Mouse (Mus musculus) limb, embryonic 12.5 days (tissue): Measurements from ENCODE around the gene Gps2. TPM values are rescaled to one million over a fixed set of nuclear protein-coding genes. Genes with fewer than 3 reads are reported as not detected.
A peak's percentile ranks its signal among the peaks of the same experiment; 100 is the strongest.
"Not testable (repeated sequence)": the region's sequence is repeated elsewhere in the genome, so short reads cannot be mapped to it uniquely, and the experiment has no call there.

Source experiments
- ATAC-seq: fragments of 200-750 bp; cut with Nextera tagmentation; 2 replicates; pipeline ENCODE4 v1.8.0; 2017; ENCODE audit warnings: low read depth, moderate TSS enrichment; ENCODE audit not compliant: insufficient number of reproducible peaks, insufficient read depth, low FRiP score, low TSS enrichment
- H3K27ac ChIP-seq: fragments of 300-500 bp; sonication (generic); 2 replicates; pipeline ENCODE4 v1.5.1; 2016; ENCODE audit warnings: mild to moderate bottlenecking, moderate library complexity
- H3K27me3 ChIP-seq: fragments of 300-500 bp; sonication (generic); 2 replicates; pipeline ENCODE4 v1.6.1; 2016; ENCODE audit warnings: mild to moderate bottlenecking, moderate library complexity
- H3K36me3 ChIP-seq: fragments of 300-500 bp; sonication (generic); 2 replicates; pipeline ENCODE4 v1.6.1; 2016; ENCODE audit warnings: mild to moderate bottlenecking, moderate library complexity
- H3K4me1 ChIP-seq: fragments of 300-500 bp; sonication (generic); replicated peaks from 2 replicates; pipeline ENCODE4 v1.6.1; 2016
- H3K4me2 ChIP-seq: fragments of 300-500 bp; sonication (generic); 2 replicates; pipeline ENCODE4 v1.6.1; 2016; ENCODE audit warnings: mild to moderate bottlenecking, moderate library complexity
- H3K4me3 ChIP-seq: fragments of 300-500 bp; sonication (generic); replicated peaks from 2 replicates; pipeline ENCODE4 v1.5.1; 2016; ENCODE audit warnings: mild to moderate bottlenecking
- H3K9ac ChIP-seq: fragments of 300-500 bp; sonication (generic); replicated peaks from 2 replicates; pipeline ENCODE4 v1.6.1; 2016; ENCODE audit warnings: mild to moderate bottlenecking, moderate library complexity
- H3K9me3 ChIP-seq: fragments of 300-500 bp; sonication (generic); 2 replicates; pipeline ENCODE4 v1.6.1; 2016; ENCODE audit warnings: mild to moderate bottlenecking, moderate library complexity
- WGBS: fragments of 180-500 bp; shearing (Covaris S2); methylation state at CpG from one replicate; pipeline ENCODE4 v1.1.7; 2016; 5-methylcytosine and 5-hydroxymethylcytosine counted together
- polyA plus RNA-seq: library from polyadenylated mRNA; unstranded; fragments of >200 nt; fragmentation: Nextera tagmentation; extraction: Ambion mirVana; gene quantifications from 2 replicates; pipeline ENCODE4 v1.2.1, GENCODE M21; 2016

The Gps2 gene
- polyA plus RNA-seq, 1 experiment from 2014 or later = 92.0 TPM

DNA sequence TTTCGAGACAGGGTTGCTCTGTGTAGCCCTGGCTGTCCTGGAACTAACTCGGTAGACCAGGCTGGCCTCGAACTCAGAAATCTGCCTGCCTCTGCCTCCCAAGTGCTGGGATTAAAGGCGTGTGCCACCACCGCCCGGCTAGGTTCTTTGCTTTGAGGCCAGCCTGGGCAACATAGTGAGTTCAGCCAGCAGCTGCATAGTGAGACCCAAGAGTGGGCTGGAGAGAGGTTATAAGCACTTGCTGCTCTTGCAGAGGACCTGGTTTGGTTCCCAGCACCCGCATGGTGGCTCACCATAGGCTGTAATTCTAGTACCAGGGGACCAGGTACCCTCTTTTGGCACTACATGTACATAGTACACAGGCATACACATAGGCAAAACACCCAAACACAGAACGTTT is 16.5 kb downstream of the Gps2 start:
- not testable (repeated sequence) for H3K9ac ChIP-seq, H3K4me3 ChIP-seq, H3K27ac ChIP-seq, H3K4me2 ChIP-seq, ATAC-seq, H3K36me3 ChIP-seq, H3K27me3 ChIP-seq, H3K4me1 ChIP-seq, H3K9me3 ChIP-seq
- WGBS = 84% methylated on average over 8 of the region's 8 CpGs

DNA sequence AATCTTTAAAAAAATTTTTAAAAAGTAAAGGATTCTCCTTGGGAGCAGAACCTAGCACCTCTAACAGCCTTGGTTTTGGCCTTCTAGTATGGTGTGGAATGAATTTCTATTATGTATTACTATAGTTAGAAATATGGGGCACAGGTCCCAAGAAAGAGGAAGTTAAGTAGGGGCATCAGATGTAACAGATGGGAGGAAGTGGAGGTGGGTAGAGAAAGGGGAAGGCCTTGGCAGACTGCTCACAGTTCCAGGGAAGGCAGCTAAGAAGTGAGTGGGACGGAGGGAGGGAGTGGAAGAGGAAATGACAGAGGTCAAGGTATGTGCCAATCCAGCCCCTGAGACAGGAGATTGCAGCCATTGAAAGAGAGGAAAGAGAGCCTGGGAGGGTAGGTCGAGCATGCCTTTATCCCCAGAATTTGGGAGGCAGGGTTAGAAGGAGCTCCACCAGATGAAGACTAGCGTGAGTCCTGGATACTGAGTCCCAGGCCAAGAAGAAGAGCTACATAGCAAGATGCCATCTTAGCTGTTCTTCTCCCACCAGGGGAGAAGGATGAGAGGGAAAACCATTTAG is 17.4 kb downstream of the Gps2 start:
- H3K9ac ChIP-seq = no peak overlapping the region
- WGBS = 72% methylated on average over 3 of the region's 3 CpGs
- H3K27ac ChIP-seq = no peak overlapping the region

DNA sequence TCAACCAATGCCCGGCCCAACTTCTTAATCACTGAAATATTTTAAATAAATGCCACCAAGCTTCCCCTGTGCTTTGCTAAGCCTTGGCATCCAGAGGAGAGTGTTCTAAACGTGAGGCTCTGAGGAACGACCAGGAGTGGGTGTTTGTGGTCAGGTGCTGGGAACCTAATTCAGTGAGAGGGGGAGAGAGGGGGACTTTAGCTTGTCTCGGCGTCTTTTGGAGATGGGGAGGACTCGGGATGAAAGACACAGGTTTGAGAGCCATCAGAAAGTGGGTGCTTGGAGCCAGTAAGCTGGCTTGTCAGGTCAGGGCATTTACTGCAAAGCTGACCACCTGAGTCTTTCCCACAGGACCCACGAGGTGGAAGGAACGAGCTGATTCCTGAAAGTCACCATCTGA is 18.1 kb downstream of the Gps2 start:
- no peak overlapping the region for H3K4me3 ChIP-seq
- no peak overlapping the region for H3K9ac ChIP-seq
- no peak overlapping the region for H3K27ac ChIP-seq
- no peaks in the 10 kb centered on the region for H3K9me3 ChIP-seq
- no peaks in the 10 kb centered on the region for H3K36me3 ChIP-seq
- peaks cover 12% of the 10 kb centered on the region for H3K27me3 ChIP-seq
- H3K4me1 ChIP-seq = peaks cover 15% of the 10 kb centered on the region
- no peak overlapping the region for H3K4me2 ChIP-seq
- WGBS = 66% methylated on average over 8 of the region's 8 CpGs
- no peak for ATAC-seq

More for the DNA sequence above, 17.4 kb downstream of the Gps2 start:
- Histone ChIP-seq H3K9me3 (no peaks in the 10 kb centered on the region), H3K27me3 (peaks cover 5% of the 10 kb centered on the region; the same call in 1 of the 2 replicates), H3K4me3 (no peak overlapping the region), H3K4me2 (no peak overlapping the region), H3K4me1 (peaks cover 8% of the 10 kb centered on the region), H3K36me3 (no peaks in the 10 kb centered on the region)
- ATAC-seq = no peak

DNA sequence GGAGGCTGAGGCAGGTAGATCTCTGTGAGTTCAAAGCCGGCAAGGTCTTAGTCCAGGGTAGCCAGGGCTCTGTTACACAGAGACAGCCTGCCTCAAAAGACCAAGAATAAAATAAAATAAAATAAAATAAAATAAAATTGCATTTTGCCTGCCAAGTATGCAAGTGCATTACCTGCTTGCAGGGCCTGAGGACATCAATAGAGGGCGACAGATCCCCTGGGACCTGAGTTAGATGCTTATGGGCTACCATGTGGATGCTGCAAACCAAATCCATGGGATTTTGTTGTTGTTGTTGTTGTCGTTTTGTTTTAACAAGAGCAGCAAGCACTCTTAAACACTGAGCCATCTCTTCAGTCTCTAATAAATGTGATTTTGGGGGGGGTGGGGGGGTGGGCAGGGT is 18.6 kb downstream of the Gps2 start:
- H3K36me3 ChIP-seq = no peaks in the 10 kb centered on the region
- no peak overlapping the region for H3K9ac ChIP-seq
- H3K27me3 ChIP-seq = peaks cover 17% of the 10 kb centered on the region
- H3K4me3 ChIP-seq = no peak overlapping the region
- ATAC-seq = no peak
- H3K4me1 ChIP-seq = peaks cover 20% of the 10 kb centered on the region
- H3K9me3 ChIP-seq = no peaks in the 10 kb centered on the region
- WGBS = 33% methylated on average over 3 of the region's 3 CpGs
- no peak overlapping the region for H3K4me2 ChIP-seq
- no peak overlapping the region for H3K27ac ChIP-seq

DNA sequence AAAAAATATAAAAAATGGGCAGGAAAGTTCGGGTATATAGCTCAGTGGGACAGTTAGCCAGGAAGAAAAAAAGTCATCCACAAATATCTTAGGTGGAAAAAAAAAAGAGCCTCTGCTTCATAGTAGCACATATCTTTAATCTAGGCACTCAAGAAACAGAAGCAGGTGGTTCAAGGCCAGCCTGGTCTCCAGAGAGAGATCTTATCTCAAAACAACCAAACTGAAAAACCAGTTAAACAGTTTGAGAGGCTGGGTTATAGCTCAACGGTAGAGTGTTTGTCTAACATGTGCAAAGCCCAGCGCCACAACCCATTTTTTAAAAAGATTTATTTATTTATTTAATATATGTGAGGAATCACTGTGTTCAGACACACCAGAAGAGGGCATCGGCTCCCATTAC is 19.4 kb downstream of the Gps2 start:
- Histone ChIP-seq H3K36me3 (no peaks in the 10 kb centered on the region), H3K4me3 (no peak overlapping the region), H3K27me3 (peaks cover 18% of the 10 kb centered on the region), H3K4me2 (no peak overlapping the region), H3K9ac (no peak overlapping the region), H3K4me1 (peaks cover 26% of the 10 kb centered on the region), H3K27ac (no peak overlapping the region), H3K9me3 (no peaks in the 10 kb centered on the region)
- 81% methylated on average over 4 of the region's 4 CpGs for WGBS
- no peak for ATAC-seq

DNA sequence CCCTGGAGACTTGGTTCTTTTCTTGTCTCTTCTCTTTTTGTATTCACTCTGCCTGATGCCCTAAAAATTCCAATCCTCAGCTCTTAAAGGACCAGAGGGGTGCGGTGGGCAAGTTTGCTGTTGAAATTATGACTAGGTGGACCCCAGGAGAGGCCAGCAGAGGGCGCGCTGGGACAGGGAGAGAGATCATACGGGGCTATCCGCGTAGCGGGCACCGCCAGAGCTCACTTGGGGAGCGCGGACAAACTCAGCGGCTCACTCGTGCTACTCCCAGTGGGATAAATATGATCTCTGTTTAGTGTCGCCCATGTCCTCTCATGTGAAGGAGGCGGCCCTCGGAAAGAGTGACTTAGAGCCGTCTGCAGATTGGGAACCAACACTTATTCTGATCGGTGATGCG is 20.5 kb downstream of the Gps2 start:
- no peaks in the 10 kb centered on the region for H3K9me3 ChIP-seq
- no peak for ATAC-seq
- H3K4me1 ChIP-seq = peaks cover 36% of the 10 kb centered on the region
- peak overlapping the region; percentile 48 for H3K4me2 ChIP-seq
- peak overlapping the region; percentile 19 for H3K4me3 ChIP-seq
- H3K27ac ChIP-seq = no peak overlapping the region
- H3K9ac ChIP-seq = no peak overlapping the region
- H3K36me3 ChIP-seq = no peaks in the 10 kb centered on the region
- 1% methylated on average over 18 of the region's 18 CpGs for WGBS
- peaks cover 18% of the 10 kb centered on the region for H3K27me3 ChIP-seq

DNA sequence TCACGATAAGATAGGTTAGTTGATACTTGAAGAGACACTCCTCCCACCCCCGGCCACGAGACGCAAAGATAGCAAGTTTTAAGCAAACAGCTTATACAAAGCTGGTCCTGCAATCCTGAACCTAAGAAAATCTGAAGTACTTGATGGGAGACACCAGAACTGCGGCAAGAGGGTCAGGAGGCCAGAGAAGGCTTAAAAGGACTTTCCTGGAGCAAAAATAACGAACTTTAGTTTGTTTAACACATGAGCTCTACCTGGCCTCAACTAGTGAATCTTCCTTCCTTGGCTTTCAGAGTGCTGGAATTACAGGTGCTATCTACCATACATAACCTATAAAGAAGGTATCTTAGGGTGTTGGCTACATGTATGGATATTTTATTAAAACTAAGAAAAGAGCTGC is 21.0 kb downstream of the Gps2 start:
- H3K9me3 ChIP-seq = no peaks in the 10 kb centered on the region
- H3K4me1 ChIP-seq = peaks cover 36% of the 10 kb centered on the region
- H3K36me3 ChIP-seq = no peaks in the 10 kb centered on the region
- 21% methylated on average over 6 of the region's 6 CpGs for WGBS
- no peak overlapping the region for H3K27ac ChIP-seq
- H3K27me3 ChIP-seq = peaks cover 18% of the 10 kb centered on the region
- peak overlapping the region; percentile 100 for H3K4me2 ChIP-seq
- ATAC-seq = no peak
- peak overlapping the region; percentile 19 for H3K4me3 ChIP-seq
- no peak overlapping the region for H3K9ac ChIP-seq

DNA sequence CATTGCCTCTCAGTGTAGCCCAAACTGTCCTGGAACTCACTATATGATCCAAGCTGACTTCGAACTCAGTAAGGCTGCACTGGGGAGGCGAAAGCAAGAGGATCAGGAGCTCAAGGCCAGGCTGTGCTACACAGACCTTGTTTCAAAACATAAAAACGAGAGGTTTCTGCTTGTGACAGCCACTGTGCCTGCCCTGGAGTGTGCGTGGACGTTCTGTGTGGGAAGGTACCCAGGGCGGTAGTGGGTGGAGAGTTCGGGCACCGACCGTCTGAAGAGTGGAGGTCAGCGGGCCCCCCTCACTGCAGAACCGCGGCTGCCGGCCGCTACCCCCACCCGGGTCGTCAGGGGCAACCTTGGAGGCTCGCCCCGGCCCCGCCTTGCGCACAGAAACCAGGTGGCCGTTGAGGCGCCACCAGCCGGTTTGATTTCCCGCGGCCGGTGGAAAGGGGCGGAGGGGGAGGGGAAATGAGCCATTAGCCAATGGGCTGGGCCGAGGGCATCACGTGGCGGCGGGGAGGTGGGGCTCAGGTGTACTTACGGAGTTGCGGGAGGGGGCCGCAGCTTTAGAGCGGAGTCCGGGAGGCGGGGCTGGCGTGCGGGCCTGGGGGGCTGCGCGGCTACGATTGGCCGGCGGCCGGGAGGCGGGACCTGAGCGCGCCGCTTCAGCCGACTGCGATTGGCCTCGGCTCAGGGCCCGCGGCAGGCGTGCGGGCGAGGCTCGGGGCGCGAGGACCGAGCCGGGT is 21.6 kb downstream of the Gps2 start, which contains the start of gene Ybx2:
Gene Ybx2 (plus strand): TSS at position 660 of the 743 bp plus-strand sequence.
- Histone ChIP-seq H3K9me3 (no peaks in the 10 kb centered on the region), H3K27ac (peak within 1 kb of the TSS; percentile 56; the same call in 1 of the 2 replicates), H3K9ac (peak within 1 kb of the TSS; percentile 75), H3K4me3 (peak within 1 kb of the TSS; percentile 70), H3K4me2 (peak within 1 kb of the TSS; percentile 100), H3K4me1 (peaks cover 36% of the 10 kb centered on the region), H3K27me3 (peaks cover 18% of the 10 kb centered on the region), H3K36me3 (no peaks in the 10 kb centered on the region)
- ATAC-seq = peak; percentile 89
- WGBS = 2% methylated on average over 54 of the region's 62 CpGs

DNA sequence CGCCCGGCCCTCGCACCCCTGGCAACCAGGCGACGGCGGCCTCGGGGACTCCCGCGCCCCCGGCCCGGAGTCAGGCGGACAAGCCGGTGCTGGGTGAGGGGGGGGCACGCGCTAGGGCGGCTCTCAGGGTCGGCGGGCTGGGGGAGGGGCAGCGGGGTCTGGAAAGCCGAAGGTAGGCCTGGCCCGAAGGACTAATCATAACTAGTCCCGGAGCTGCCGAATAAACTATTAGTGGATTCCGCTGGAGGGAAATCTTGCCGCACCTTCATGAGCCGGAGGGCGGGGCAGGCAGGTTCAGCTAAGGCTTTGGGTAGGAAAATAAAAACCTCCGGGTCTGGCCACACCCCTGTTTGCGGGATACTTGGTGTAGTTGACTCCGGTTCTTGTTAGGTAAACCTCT is 22.5 kb downstream of the Gps2 start:
- no peaks in the 10 kb centered on the region for H3K9me3 ChIP-seq
- peaks cover 18% of the 10 kb centered on the region for H3K27me3 ChIP-seq
- WGBS = under 1% methylated on average over 30 of the region's 30 CpGs
- 0 out of 2 replicates have a peak, but pooled peaks cover 2% of the 10 kb centered on the region for H3K36me3 ChIP-seq
- no peak for ATAC-seq
- 0 out of 2 replicates have a peak overlapping the region, but pooled peaks have one; percentile 17 for H3K27ac ChIP-seq
- H3K4me1 ChIP-seq = peaks cover 36% of the 10 kb centered on the region
- H3K4me3 ChIP-seq = peak overlapping the region; percentile 70
- H3K9ac ChIP-seq = peak overlapping the region; percentile 75
- peak overlapping the region; percentile 100 for H3K4me2 ChIP-seq

DNA sequence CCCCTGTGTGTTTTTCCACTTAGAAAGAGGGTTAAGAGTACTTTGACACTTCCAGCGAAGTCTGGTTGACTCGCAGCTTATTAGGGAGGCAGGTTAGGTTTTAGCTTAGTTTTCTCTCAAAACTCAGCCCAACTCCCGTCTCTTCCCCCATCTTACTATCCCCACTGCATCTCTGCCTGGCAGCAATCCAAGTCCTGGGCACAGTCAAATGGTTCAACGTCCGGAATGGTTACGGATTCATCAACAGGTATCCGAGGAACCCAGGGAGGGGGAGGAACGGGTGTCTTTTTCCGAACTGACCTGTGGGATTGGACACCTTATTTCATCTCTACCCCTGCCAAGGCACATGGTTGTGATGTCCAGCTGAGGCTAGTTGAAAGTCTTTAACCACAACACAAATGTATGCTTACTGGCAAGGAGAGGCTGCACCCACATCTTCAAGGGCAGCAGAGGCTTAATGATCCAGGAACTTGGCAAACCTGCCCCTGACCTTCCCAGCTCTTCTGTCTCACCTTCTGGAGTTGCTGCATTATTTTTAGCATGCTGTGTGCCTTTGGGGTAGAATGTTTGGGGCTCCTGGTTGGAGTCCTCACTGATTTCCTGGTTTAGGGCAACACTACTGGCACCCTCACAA is 23.1 kb downstream of the Gps2 start:
- H3K4me3 ChIP-seq = peak overlapping the region; percentile 70
- 44% methylated on average over 9 of the region's 9 CpGs for whole genome bisulfite sequencing
- H3K4me2 ChIP-seq = peak overlapping the region; percentile 100
- H3K4me1 ChIP-seq = peaks cover 39% of the 10 kb centered on the region
- H3K36me3 ChIP-seq = peaks cover 7% of the 10 kb centered on the region; the same call in 1 of the 2 replicates
- no peak overlapping the region for H3K27ac ChIP-seq
- no peaks in the 10 kb centered on the region for H3K9me3 ChIP-seq
- peaks cover 18% of the 10 kb centered on the region for H3K27me3 ChIP-seq
- peak overlapping the region; percentile 75; the same call in 1 of the 2 replicates for H3K9ac ChIP-seq
- ATAC-seq = no peak

DNA sequence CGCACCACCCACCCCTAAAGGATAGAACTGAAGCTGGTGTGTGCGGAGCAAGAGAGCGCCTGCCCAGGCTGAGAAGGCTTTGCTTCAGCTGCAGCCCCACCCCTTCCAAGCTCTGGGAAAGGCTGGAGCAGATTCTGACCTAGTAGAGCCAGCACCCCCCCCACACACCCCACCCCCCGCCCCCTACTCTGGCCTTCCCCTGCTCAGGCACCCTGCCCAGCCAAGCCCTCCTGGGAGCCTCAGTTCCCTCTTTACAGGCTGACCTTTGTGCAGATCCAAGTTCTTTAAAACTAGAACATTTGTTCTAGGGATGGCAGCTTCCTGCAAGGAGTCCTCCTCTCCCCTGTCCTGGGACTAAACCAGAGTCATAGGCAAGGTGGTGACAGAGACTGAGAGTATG is 23.7 kb downstream of the Gps2 start:
- peaks cover 18% of the 10 kb centered on the region for H3K27me3 ChIP-seq
- H3K27ac ChIP-seq = no peak overlapping the region
- H3K4me1 ChIP-seq = peaks cover 39% of the 10 kb centered on the region
- H3K4me3 ChIP-seq = peak overlapping the region; percentile 70; the same call in 1 of the 2 replicates
- H3K4me2 ChIP-seq = peak overlapping the region; percentile 100
- 43% methylated on average over 3 of the region's 4 CpGs for WGBS
- peaks cover 13% of the 10 kb centered on the region; the same call in 1 of the 2 replicates for H3K36me3 ChIP-seq
- no peaks in the 10 kb centered on the region for H3K9me3 ChIP-seq
- no peak for ATAC-seq
- no peak overlapping the region; the same call in 1 of the 2 replicates for H3K9ac ChIP-seq
